Mouse (Mus musculus): ENCODE data around the gene Tbcc. TPM values are rescaled to one million over a fixed set of nuclear protein-coding genes. Genes with fewer than 3 reads are reported as not detected.

Gene Tbcc
- total and polyA plus RNA-seq, 3 experiments: 19.3 to 31.8 TPM; not detected in 1

DNA sequence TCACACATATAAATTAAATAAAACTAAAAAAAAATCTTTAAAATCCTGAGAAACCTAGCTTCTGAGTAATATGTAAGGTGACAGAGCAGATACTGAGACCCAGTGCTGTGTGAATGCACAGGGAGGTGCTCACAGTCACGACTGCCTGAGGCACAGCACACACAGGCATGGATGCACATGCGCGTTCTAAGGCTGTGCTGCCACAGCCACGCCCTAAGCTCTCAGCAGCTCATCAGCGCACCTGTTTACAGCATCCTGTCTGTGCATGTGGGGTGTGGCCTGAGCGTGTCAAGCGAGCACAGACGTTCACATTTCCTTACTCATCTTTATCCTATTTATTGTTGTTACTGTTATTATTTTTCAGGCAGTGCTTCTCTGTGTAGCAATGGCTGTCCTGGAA, 50.0 kb downstream of the Tbcc start:
- DNase-seq (ENCODE audit: low read depth, low spot score): no peak
- Histone ChIP-seq H3K36me3 (ENCODE audit: control insufficient read depth in 1 of 2, insufficient read depth in 2 of 2, low read length in 2 of 2) (peaks cover 0 to 21% of the 10 kb centered on the region in 2 experiments; a peak in 2 of 4 replicates), H3K27ac (ENCODE audit: control insufficient read depth, low read depth, low read length) (no peak overlapping the region), H3K79me2 (ENCODE audit: control insufficient read depth, insufficient read depth, low read length, poor library complexity) (no peaks in the 10 kb centered on the region), H3K9ac (ENCODE audit: control insufficient read depth, low read depth, low read length, poor library complexity, severe bottlenecking) (no peak overlapping the region), H3K4me1 (ENCODE audit: control insufficient read depth in 1 of 2, insufficient read depth in 2 of 2, low read length in 2 of 2) (no peaks in the 10 kb centered on the region), H3K9me3 (replicated peaks; ENCODE audit: insufficient read depth, low read length) (no peaks in the 10 kb centered on the region), H3K27me3 (ENCODE audit: control insufficient read depth in 1 of 2, insufficient read depth in 2 of 2, low read length in 2 of 2) (no peaks in the 10 kb centered on the region), H3K4me3 (ENCODE audit: control insufficient read depth in 1 of 2, insufficient read depth in 1 of 2, low read depth in 2 of 2, low read length in 2 of 2) (no peak overlapping the region)
- TF ChIP-seq MAZ (IDR thresholded peaks at IDR 0.05; ENCODE audit: low read depth, low read length) (no peak), MAX (IDR thresholded peaks at IDR 0.05; ENCODE audit: low read length) (no peak), POLR2A (IDR thresholded peaks at IDR 0.05; ENCODE audit: control insufficient read depth in 1 of 2, insufficient read depth in 1 of 2, low read depth in 1 of 2, low read length in 2 of 2, poor library complexity in 1 of 2) (no peak), TBP (IDR thresholded peaks at IDR 0.05; ENCODE audit: low read depth, low read length) (no peak), POLR2AphosphoS2 (IDR thresholded peaks at IDR 0.05; ENCODE audit: low read length) (no peak), BHLHE40 (IDR thresholded peaks at IDR 0.05; ENCODE audit: borderline replicate concordance, low read depth, low read length) (no peak), TAL1 (IDR thresholded peaks at IDR 0.05; ENCODE audit: low read length) (no peak), ETS1 (IDR thresholded peaks at IDR 0.05; ENCODE audit: low read depth, low read length) (no peak), CHD1 (IDR thresholded peaks at IDR 0.05; ENCODE audit: low read depth, low read length) (no peak), USF2 (IDR thresholded peaks at IDR 0.05; ENCODE audit: borderline replicate concordance in 1 of 2, insufficient read depth in 1 of 2, low read depth in 1 of 2, low read length in 2 of 2) (no peak), UBTF (IDR thresholded peaks at IDR 0.05; ENCODE audit: borderline replicate concordance, insufficient read depth, low read depth, low read length) (no peak), TCF12 (IDR thresholded peaks at IDR 0.05; ENCODE audit: low read depth, low read length) (no peak), POLR2AphosphoS5 (IDR thresholded peaks at IDR 0.05; ENCODE audit: borderline replicate concordance, low read depth, low read length) (no peak), CTCF (IDR thresholded peaks at IDR 0.05 in 2 of 3, conservative IDR thresholded peaks at IDR 0.05 in 1 of 3; ENCODE audit: control insufficient read depth in 1 of 3, insufficient read depth in 1 of 3, low read depth in 2 of 3, low read length in 3 of 3, poor library complexity in 1 of 3, severe bottlenecking in 1 of 3) (no peak), NELFE (IDR thresholded peaks at IDR 0.05; ENCODE audit: low read depth, low read length) (no peak), E2F4 (IDR thresholded peaks at IDR 0.05; ENCODE audit: borderline replicate concordance, low read depth, low read length) (no peak), RCOR1 (IDR thresholded peaks at IDR 0.05; ENCODE audit: low read depth, low read length) (no peak), ELF1 (IDR thresholded peaks at IDR 0.05; ENCODE audit: low read depth, low read length) (no peak)

Other genes starting within 250 kb of the Tbcc start
- 4.6 and 5.4 TPM in 2 replicates for gene Klc4, start 244.7 kb upstream of the Tbcc start, total RNA-seq (2012; rRNA removed)
- gene Klc4, start 244.7 kb upstream of the Tbcc start, polyA plus RNA-seq (2012; ENCODE audit: insufficient read depth in 1 of 2, insufficient read length in 2 of 2, low read depth in 1 of 2, low replicate concordance in 2 of 2, missing spikeins in 1 of 2): 1 to 10 TPM in 1 of 2 experiments, not detected in 1; 9.5 TPM
- 224 and 237 TPM in 2 replicates for gene Mrpl2, start 244.5 kb upstream of the Tbcc start, total RNA-seq (2012; rRNA removed)
- 100 to 1,000 TPM in 1 of 2 experiments, not detected in 1; 207 TPM for gene Mrpl2, start 244.5 kb upstream of the Tbcc start, polyA plus RNA-seq (2012; ENCODE audit: insufficient read depth in 1 of 2, insufficient read length in 2 of 2, low read depth in 1 of 2, low replicate concordance in 2 of 2, missing spikeins in 1 of 2)
- gene Cul7, start 240.3 kb upstream of the Tbcc start, total RNA-seq (2012; rRNA removed): 32.6 and 35.1 TPM in 2 replicates
- gene Cul7, start 240.3 kb upstream of the Tbcc start, polyA plus RNA-seq (2012; ENCODE audit: insufficient read depth in 1 of 2, insufficient read length in 2 of 2, low read depth in 1 of 2, low replicate concordance in 2 of 2, missing spikeins in 1 of 2): 10 to 100 TPM; 35.8 to 45.8 TPM
- 43.6 and 55.3 TPM in 2 replicates for gene Rrp36, start 216.3 kb upstream of the Tbcc start, total RNA-seq (2012; rRNA removed)
- 10 to 100 TPM in 1 of 2 experiments, not detected in 1; 51.2 TPM for gene Rrp36, start 216.3 kb upstream of the Tbcc start, polyA plus RNA-seq (2012; ENCODE audit: insufficient read depth in 1 of 2, insufficient read length in 2 of 2, low read depth in 1 of 2, low replicate concordance in 2 of 2, missing spikeins in 1 of 2)
- 75.1 and 84.0 TPM in 2 replicates for gene Mea1, start 211.9 kb upstream of the Tbcc start, total RNA-seq (2012; rRNA removed)
- gene Mea1, start 211.9 kb upstream of the Tbcc start, polyA plus RNA-seq (2012; ENCODE audit: insufficient read depth in 1 of 2, insufficient read length in 2 of 2, low read depth in 1 of 2, low replicate concordance in 2 of 2, missing spikeins in 1 of 2): 100 to 1,000 TPM in 1 of 2 experiments, not detected in 1; 124 TPM
- 93.6 and 95.0 TPM in 2 replicates for gene Klhdc3, start 209.8 kb upstream of the Tbcc start, total RNA-seq (2012; rRNA removed)
- gene Klhdc3, start 209.8 kb upstream of the Tbcc start, polyA plus RNA-seq (2012; ENCODE audit: insufficient read depth in 1 of 2, insufficient read length in 2 of 2, low read depth in 1 of 2, low replicate concordance in 2 of 2, missing spikeins in 1 of 2): 100 to 1,000 TPM in 1 of 2 experiments, not detected in 1; 203 TPM
- 45.1 and 47.6 TPM in 2 replicates for gene Ppp2r5d, start 185.6 kb upstream of the Tbcc start, total RNA-seq (2012; rRNA removed)
- gene Ppp2r5d, start 185.6 kb upstream of the Tbcc start, polyA plus RNA-seq (2012; ENCODE audit: insufficient read depth in 1 of 2, insufficient read length in 2 of 2, low read depth in 1 of 2, low replicate concordance in 2 of 2, missing spikeins in 1 of 2): 10 to 100 TPM; 80.4 to 82.9 TPM
- 17.7 and 23.0 TPM in 2 replicates for gene Pex6, start 179.2 kb upstream of the Tbcc start, total RNA-seq (2012; rRNA removed)
- gene Pex6, start 179.2 kb upstream of the Tbcc start, polyA plus RNA-seq (2012; ENCODE audit: insufficient read depth in 1 of 2, insufficient read length in 2 of 2, low read depth in 1 of 2, low replicate concordance in 2 of 2, missing spikeins in 1 of 2): 10 to 100 TPM in 1 of 2 experiments, not detected in 1; 31.2 TPM
- gene Gnmt, start 161.5 kb upstream of the Tbcc start, total RNA-seq (2012; rRNA removed): 0.23 and 0.62 TPM in 2 replicates
- gene Gnmt, start 161.5 kb upstream of the Tbcc start, polyA plus RNA-seq (2012; ENCODE audit: insufficient read depth in 1 of 2, insufficient read length in 2 of 2, low read depth in 1 of 2, low replicate concordance in 2 of 2, missing spikeins in 1 of 2): 1 to 10 TPM in 1 of 2 experiments, not detected in 1; 1.6 TPM
- gene Cnpy3, start 138.5 kb upstream of the Tbcc start, total RNA-seq (2012; rRNA removed): 48.7 and 61.4 TPM in 2 replicates
- 10 to 100 TPM in 1 of 2 experiments, not detected in 1; 90.2 TPM for gene Cnpy3, start 138.5 kb upstream of the Tbcc start, polyA plus RNA-seq (2012; ENCODE audit: insufficient read depth in 1 of 2, insufficient read length in 2 of 2, low read depth in 1 of 2, low replicate concordance in 2 of 2, missing spikeins in 1 of 2)
- 1.7 and 2.0 TPM in 2 replicates for gene Ptcra, start 127.0 kb upstream of the Tbcc start, total RNA-seq (2012; rRNA removed)
- gene Ptcra, start 127.0 kb upstream of the Tbcc start, polyA plus RNA-seq (2012; ENCODE audit: insufficient read depth in 1 of 2, insufficient read length in 2 of 2, low read depth in 1 of 2, low replicate concordance in 2 of 2, missing spikeins in 1 of 2): 1 to 10 TPM in 1 of 2 experiments, not detected in 1; 1.8 TPM
- gene 2310039H08Rik, start 118.0 kb upstream of the Tbcc start, total RNA-seq (2012; rRNA removed): 41.3 and 42.2 TPM in 2 replicates
- gene 2310039H08Rik, start 118.0 kb upstream of the Tbcc start, polyA plus RNA-seq (2012; ENCODE audit: insufficient read depth in 1 of 2, insufficient read length in 2 of 2, low read depth in 1 of 2, low replicate concordance in 2 of 2, missing spikeins in 1 of 2): 10 to 100 TPM in 1 of 2 experiments, not detected in 1; 53.2 TPM
- gene Rpl7l1, start 108.0 kb upstream of the Tbcc start, total RNA-seq (2012; rRNA removed): 152 and 166 TPM in 2 replicates
- 100 to 1,000 TPM; 174 to 342 TPM for gene Rpl7l1, start 108.0 kb upstream of the Tbcc start, polyA plus RNA-seq (2012; ENCODE audit: insufficient read depth in 1 of 2, insufficient read length in 2 of 2, low read depth in 1 of 2, low replicate concordance in 2 of 2, missing spikeins in 1 of 2)
- gene Bicral, start 32.2 kb upstream of the Tbcc start, total RNA-seq (2012; rRNA removed): 3.7 and 5.8 TPM in 2 replicates
- gene Bicral, start 32.2 kb upstream of the Tbcc start, polyA plus RNA-seq (2012; ENCODE audit: insufficient read depth in 1 of 2, insufficient read length in 2 of 2, low read depth in 1 of 2, low replicate concordance in 2 of 2, missing spikeins in 1 of 2): 1 to 10 TPM in 1 of 2 experiments, not detected in 1; 6.9 TPM
- gene Prph2, start 19.8 kb downstream of the Tbcc start, total RNA-seq (2012; rRNA removed): not detected in 2 replicates
- not detected for gene Prph2, start 19.8 kb downstream of the Tbcc start, polyA plus RNA-seq (2012; ENCODE audit: insufficient read depth in 1 of 2, insufficient read length in 2 of 2, low read depth in 1 of 2, low replicate concordance in 2 of 2, missing spikeins in 1 of 2)
- 15.3 and 20.3 TPM in 2 replicates for gene Ubr2, start 119.9 kb downstream of the Tbcc start, total RNA-seq (2012; rRNA removed)
- gene Ubr2, start 119.9 kb downstream of the Tbcc start, polyA plus RNA-seq (2012; ENCODE audit: insufficient read depth in 1 of 2, insufficient read length in 2 of 2, low read depth in 1 of 2, low replicate concordance in 2 of 2, missing spikeins in 1 of 2): 100 to 1,000 TPM in 1 of 2 experiments, 10 to 100 TPM in 1; 33.8 to 353 TPM

Data from MEL (cell line).